Mouse (Mus musculus) adrenal gland, postnatal 25 days (tissue): ENCODE data around the gene Gm8947. TPM values are rescaled to one million over a fixed set of nuclear protein-coding genes. Genes with fewer than 3 reads are reported as not detected.

Experiments
- DNase-seq: peaks from one replicate; pipeline ENCODE4 v3.0.0; 2021; ENCODE audit warnings: mixed read lengths
- total RNA-seq: library from RNA; stranded (reverse); gene quantifications from 2 replicates; pipeline ENCODE4 v1.2.3, GENCODE M21; 2021

Gm8947 gene
- total RNA-seq, 1 experiment from 2014 or later, result not detected

DNA sequence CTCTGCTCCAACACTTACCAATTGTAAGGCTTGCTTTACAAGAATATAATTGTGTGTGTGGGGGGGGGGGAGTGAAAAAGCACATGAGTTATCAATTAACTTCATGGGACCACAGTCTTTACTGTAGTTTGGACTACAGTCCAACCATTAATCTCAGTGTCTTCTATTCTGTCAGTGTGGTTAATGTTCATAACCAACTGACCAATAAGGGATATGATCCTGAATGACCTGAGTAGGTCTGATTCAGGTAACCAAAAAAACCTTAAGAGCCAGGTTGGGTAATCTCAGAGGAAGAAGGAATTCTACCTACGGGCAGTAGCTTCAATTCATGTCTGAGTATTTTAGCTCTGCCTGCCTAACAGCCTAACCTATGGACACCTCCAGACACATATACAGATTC is 32.4 kb downstream of the Gm8947 start:
- no peak for DNase-seq

DNA sequence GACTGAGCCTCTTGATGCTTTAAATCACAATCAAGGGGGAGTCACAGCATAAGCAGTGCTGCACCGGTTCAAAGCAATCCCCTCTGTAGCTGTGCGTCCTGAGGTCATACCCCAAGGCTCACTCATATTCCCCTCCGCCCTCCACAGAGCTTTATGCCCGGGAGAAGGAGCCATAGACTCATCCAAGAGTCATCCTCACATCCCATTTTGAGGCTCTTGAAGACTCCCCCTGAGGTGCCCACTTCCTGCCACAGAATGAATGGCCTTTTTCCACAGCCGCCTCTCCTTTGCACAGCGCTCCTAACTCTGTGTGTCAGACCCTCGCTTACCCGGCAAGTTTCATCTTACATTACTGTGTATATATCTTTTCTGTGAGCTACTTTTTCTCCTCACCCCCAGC is 35.3 kb downstream of the Gm8947 start:
- DNase-seq, result no peak

DNA sequence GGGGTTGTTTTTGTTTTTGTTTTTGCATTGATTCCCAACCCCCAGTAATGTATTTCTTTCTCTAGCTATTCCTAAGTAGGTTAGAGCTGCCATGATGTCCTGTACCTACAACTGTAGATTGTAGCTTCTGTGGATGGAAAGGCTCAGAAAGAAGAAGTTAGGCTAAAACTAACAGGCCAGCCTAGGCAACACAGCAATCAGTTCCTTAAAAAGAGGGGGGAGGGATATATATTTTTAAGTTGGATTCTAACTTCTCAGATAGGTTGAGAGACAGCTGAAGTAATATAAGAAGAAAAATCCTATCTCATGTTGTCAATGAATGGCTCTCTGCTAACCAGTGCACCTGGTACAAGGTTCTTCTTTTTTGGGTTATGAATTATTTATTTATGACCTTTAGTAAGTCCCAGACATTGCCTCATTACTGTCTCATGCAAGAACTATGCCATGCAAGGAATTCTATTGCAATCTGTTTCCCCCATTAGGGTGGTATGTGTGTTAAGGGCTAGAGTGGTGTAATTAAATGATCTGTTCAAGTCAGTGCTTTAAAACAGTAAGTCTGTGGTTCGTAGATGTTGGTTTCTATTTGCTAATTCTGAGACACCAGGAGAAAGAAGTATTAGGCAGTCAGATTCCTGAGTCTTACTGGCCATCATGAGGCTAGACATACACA is 36.3 kb downstream of the Gm8947 start:
- DNase-seq, result no peak

DNA sequence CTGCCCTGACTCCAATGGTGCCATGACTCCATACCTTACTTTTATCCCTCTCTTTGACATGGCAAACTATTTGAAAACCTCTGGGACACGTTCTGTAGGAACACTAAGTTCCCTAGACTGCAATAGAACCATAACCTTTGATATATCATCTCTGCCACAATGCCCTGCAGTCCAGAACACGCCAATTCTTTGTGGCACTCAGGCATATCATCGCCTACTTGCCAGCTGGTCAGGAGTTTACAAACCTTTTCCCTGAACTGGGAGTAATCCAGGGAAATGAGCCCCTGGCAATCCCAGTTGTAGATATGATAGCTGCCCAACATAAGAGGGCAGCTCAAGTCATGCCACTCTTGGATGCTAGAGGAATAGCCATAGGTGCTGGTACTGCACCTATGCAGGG is 40.2 kb downstream of the Gm8947 start:
- DNase-seq, result no peak

DNA sequence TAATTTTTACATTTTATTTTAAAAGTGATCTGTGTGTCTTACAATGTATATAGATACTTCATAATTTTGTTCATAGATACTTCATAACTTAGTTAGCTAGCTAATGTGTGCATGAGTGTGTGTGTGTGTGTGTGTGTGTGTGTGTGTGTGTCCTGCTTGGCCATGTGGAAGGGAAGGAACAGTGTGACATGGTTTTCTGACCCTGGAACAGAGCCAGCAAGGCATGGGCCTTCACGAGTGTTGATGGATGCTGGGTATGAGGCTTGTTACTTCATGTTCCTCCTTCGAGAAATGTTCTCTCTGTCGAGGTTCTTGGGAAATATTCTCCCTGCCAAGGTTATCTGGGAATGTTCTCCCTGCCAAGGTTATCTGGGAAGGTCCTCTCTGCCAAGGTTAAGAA is 41.6 kb downstream of the Gm8947 start:
- no peak for DNase-seq

DNA sequence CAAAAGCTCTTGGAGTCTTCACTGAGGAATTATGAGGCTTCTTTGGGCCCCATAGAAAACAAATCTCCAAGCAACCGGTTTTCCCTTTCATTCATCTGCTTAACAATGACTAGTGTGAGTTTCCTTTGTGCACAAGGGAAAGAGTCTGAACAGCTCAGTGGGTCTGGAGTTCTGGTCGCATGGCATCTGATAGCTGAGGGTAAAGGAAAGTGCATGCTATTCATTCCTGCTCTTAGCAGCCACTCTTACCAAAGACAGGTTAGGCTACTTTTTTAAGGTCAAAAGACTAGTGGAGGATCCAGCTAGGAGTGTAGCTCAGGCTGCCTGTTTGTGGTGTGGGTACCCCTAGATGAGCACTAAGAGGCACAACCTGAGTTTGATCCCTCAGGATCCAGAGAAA is 43.4 kb downstream of the Gm8947 start:
- DNase-seq, result no peak

DNA sequence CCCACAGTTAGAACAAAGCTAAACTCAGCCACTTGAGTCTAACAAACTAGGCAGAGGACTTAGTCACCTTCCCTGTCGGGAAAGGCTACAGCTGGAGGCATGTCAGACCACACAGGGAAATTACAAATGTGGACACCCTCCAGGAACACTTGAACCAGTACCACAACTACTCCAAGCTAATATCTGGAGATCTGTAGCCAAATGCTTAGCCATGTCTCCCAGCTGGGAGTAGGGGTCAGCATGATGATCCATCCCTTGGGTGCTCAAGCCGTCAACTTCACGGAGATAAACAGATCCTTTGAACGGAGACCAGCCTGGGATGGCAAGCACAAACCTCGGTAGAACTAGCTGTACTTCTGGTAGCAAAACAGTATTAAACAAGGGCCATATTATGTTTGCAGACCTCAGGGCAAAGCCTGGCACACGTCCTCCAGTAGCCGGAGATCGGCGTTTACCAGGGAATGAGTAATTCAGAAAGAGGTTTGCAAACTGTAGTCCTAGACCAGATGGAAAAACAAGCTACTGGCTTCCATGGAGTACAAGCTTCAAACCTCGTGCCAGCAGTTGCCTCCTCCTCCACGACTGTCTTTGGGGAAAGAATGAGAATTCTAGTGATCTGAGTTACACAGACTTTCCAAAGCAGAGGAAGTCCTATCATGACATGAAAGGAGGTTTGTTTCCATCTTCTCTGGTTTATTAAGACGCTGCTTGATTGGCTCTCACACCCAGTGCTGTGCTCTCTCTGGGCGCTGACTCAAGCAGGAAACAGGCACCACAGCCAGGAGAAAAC is 44.2 kb downstream of the Gm8947 start:
- DNase-seq, result no peak

DNA sequence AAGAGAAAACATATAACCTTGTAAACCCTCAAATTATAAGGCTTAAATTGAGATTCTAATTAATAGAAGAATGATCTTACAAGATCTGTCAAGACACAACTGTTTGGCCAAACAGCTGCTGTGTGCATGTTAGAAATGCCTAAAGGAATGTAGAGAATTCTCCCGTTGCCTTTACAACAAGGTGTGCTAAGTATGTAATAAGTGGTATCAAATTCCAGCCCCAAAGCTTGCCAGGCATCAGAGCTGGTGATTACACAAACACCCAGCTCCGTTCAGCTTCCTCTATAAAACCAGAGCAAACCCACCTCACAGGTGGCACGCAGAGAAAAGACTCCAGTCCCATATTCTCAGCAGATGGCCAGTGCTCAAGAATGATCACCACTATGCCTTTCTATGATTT is 45.6 kb downstream of the Gm8947 start:
- DNase-seq, result no peak

DNA sequence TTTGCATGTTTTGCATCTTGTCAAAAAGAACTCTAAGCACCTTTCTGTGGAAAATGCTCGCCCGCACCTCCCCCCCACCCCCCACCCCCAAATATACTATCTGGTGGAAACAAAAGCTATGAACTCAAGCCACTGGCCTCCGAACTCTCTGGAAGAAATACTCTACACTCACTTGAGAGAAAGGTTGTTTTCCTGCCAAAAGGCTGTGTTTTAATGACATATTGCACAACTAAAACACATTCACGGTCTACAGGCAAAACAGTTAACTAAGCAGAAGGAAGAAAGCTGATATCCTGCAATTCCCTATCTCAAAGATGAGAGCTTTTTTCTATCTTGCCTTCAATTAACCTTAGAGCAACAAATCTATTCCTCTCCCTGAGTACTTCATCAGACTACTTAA is 51.2 kb downstream of the Gm8947 start:
- no peak for DNase-seq

Other genes starting within 250 kb of the Gm8947 start
- gene Hmcn1, start 198.9 kb upstream of the Gm8947 start, total RNA-seq, result 1.8 and 2.6 TPM in 2 replicates
- gene Gm47985, start 9.8 kb upstream of the Gm8947 start, total RNA-seq, result not detected in 2 replicates
- not detected in 2 replicates for gene Gm47995, start 6.1 kb downstream of the Gm8947 start, total RNA-seq
- gene 3110040M04Rik, start 11.7 kb downstream of the Gm8947 start, total RNA-seq, result not detected in 2 replicates
- gene Gm47996, start 17.8 kb downstream of the Gm8947 start, total RNA-seq, result not detected in 2 replicates
- 169 and 213 TPM in 2 replicates for gene Ivns1abp, start 152.1 kb downstream of the Gm8947 start, total RNA-seq
- 22.4 and 29.5 TPM in 2 replicates for gene Swt1, start 236.1 kb downstream of the Gm8947 start, total RNA-seq
- 33.7 and 34.5 TPM in 2 replicates for gene Trmt1l, start 236.2 kb downstream of the Gm8947 start, total RNA-seq